8 mouse cellular contexts compared by ENCODE assay signal in the genomic region with DNA sequence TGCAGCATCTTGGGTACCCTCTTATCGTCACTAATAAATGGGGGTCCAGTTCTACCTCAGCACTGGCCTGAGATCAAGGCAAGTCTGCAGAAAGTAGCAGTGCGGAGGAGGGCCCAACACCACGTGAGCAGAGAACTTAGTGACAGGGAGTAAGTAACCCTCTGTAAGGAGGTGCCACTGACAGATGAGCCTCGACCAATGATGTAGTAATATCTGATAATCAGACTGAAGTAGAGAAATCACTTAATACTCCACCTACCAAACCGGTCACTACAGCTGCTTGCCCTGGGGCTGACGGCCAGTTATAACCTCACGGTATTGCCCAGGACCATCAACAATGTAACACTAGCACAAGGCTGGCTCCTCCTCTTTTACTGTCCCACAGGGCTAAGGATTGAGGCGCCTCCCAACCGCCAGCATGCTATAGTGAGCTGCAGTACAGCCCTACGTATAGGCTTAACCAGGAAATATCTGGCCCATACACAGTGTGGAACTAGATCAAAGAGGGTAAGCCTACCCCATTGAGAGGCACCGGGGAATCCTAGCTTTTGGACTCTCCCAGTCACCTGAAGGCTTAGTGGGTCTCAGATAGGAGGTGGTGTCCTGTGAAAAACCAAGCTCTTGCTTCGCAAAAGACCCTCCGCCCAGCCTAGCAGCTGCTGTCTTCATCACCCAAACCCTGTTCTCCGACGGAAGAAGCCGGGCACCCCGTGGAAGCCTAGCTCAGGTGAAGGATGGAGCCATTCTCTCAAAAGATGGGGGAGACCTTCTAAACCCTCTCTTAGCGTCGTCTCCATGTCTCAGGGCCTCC. TPM values are rescaled to one million over a fixed set of nuclear protein-coding genes. Genes with fewer than 3 reads are reported as not detected.
DNase-seq lines count a peak whose midpoint lies in the region; ATAC-seq and TF ChIP-seq lines count a peak whose summit lies in the region.

No protein-coding gene starts in this region.

- H3K4me1 ChIP-seq in bone marrow, adult 2 months (ENCODE audit: control insufficient read depth, insufficient read depth, low read length) = no peaks in the 10 kb centered on the region

- DNase-seq in layer of hippocampus, adult 2 months (ENCODE audit: low spot score in 2 of 2) = no peak
- DNase-seq in layer of hippocampus, postnatal 36 days = no peak
- DNase-seq in mesoderm, embryonic 11.5 days (ENCODE audit: low read depth, low spot score) = peak; percentile 14
- DNase-seq in right cerebral cortex, postnatal 36 days (ENCODE audit: low spot score in 2 of 2) = no peak
- DNase-seq in left cerebral cortex, postnatal 36 days (ENCODE audit: low spot score in 2 of 2) = no peak

- no peak for TF ChIP-seq POLR2A in bone marrow, adult 2 months (IDR thresholded peaks at IDR 0.05; ENCODE audit: borderline replicate concordance, control insufficient read depth, low read depth, low read length)

- intact Hi-C loops in left cerebral cortex, postnatal 36 days (cut with DNase I) = no loop called here

- 29% methylated on average over 19 of the region's 19 CpGs for WGBS in bone marrow, adult 2 months

- H3K4me3 ChIP-seq in layer of hippocampus, adult 2 months = peak overlapping the region; percentile 79
- peak overlapping the region; percentile 95 for H3K4me3 ChIP-seq in bone marrow, adult 2 months (replicated peaks; ENCODE audit: control insufficient read depth, low read depth, low read length)

- no peak for TF ChIP-seq CTCF in layer of hippocampus, adult 2 months (conservative IDR thresholded peaks at IDR 0.05)
- no peak for TF ChIP-seq CTCF in bone marrow, adult 2 months (IDR thresholded peaks at IDR 0.05; ENCODE audit: control insufficient read depth, insufficient read depth, low read length)

- peak overlapping the region; percentile 80; the same call in 1 of the 2 replicates for H3K27ac ChIP-seq in layer of hippocampus, adult 2 months
- H3K27ac ChIP-seq in bone marrow, adult 2 months (ENCODE audit: control insufficient read depth, insufficient read depth, low read depth, low read length, poor library complexity) = peak overlapping the region; percentile 99

- peak; percentile 31; the same call in 1 of the 2 replicates for ATAC-seq in granulocyte monocyte progenitor cell, adult 5-6 weeks (replicated peaks; ENCODE audit: poor library complexity, severe bottlenecking)
- ATAC-seq in inflammation-experienced regulatory T-cells, adult 6 months = no peak

RNA-seq across cellular contexts. Expression of a gene that starts 1.1 kb away (rescaled TPM):
- 10 to 100 TPM; 10.3 to 11.2 TPM for total RNA-seq in layer of hippocampus, adult 2 months (2021)
- total RNA-seq in layer of hippocampus, postnatal 36 days (2021) = 10 to 100 TPM; 11.6 to 12.8 TPM
- polyA plus RNA-seq in bone marrow, adult 2 months (2011; ENCODE audit: insufficient read depth, insufficient read length, low replicate concordance, missing spikeins) = 18.6 and 19.8 TPM in 2 replicates
- total RNA-seq in granulocyte monocyte progenitor cell, adult 5-6 weeks (2014; fragmentation: Nextera tagmentation) = 15.1 and 23.6 TPM in 2 replicates
- total RNA-seq in granulocyte monocyte progenitor cell, adult 5-6 weeks (2017) = 9.7 and 10.1 TPM in 2 replicates
- 10 to 100 TPM; 11.0 to 17.4 (median 13.2) TPM for polyA plus RNA-seq in inflammation-experienced regulatory T-cells, adult 6 months (2017; shearing (Covaris generic))
- total RNA-seq in left cerebral cortex, postnatal 36 days (2021) = 10 to 100 TPM; 11.7 to 13.8 TPM

RNA-seq across cellular contexts. Expression of a gene that starts 30.3 kb away (rescaled TPM):
- 10 to 100 TPM; 24.2 to 28.7 TPM for total RNA-seq in layer of hippocampus, adult 2 months (2021)
- total RNA-seq in layer of hippocampus, postnatal 36 days (2021) = 10 to 100 TPM; 24.0 to 25.0 TPM
- polyA plus RNA-seq in bone marrow, adult 2 months (2011; ENCODE audit: insufficient read depth, insufficient read length, low replicate concordance, missing spikeins) = 5.4 and 11.0 TPM in 2 replicates
- total RNA-seq in granulocyte monocyte progenitor cell, adult 5-6 weeks (2014; fragmentation: Nextera tagmentation) = 10.8 and 15.3 TPM in 2 replicates
- total RNA-seq in granulocyte monocyte progenitor cell, adult 5-6 weeks (2017) = 14.8 and 21.1 TPM in 2 replicates
- polyA plus RNA-seq in inflammation-experienced regulatory T-cells, adult 6 months (2017; shearing (Covaris generic)) = 1 to 10 TPM; 3.0 to 5.2 (median 4.1) TPM
- total RNA-seq in left cerebral cortex, postnatal 36 days (2021) = 10 to 100 TPM; 27.5 to 33.5 TPM

RNA-seq across cellular contexts. Expression of a gene that starts 30.5 kb away (rescaled TPM):
- total RNA-seq in layer of hippocampus, adult 2 months (2021) = 1 to 10 TPM; 5.4 to 6.1 TPM
- total RNA-seq in layer of hippocampus, postnatal 36 days (2021) = 1 to 10 TPM; 3.9 to 4.4 TPM
- polyA plus RNA-seq in bone marrow, adult 2 months (2011; ENCODE audit: insufficient read depth, insufficient read length, low replicate concordance, missing spikeins) = 80.1 and 97.0 TPM in 2 replicates
- total RNA-seq in granulocyte monocyte progenitor cell, adult 5-6 weeks (2014; fragmentation: Nextera tagmentation) = 204 and 312 TPM in 2 replicates
- total RNA-seq in granulocyte monocyte progenitor cell, adult 5-6 weeks (2017) = 119 and 155 TPM in 2 replicates
- polyA plus RNA-seq in inflammation-experienced regulatory T-cells, adult 6 months (2017; shearing (Covaris generic)) = 100 to 1,000 TPM; 311 to 463 (median 342) TPM
- total RNA-seq in left cerebral cortex, postnatal 36 days (2021) = 1 to 10 TPM; 4.5 to 5.7 TPM

Comparison
In these comparisons a context has a peak if more than half of its experiments do, and no peak if none do; other contexts are left out.
1. RNA of a gene that starts 30.5 kb away (total RNA-seq): 119 to 312 TPM in granulocyte monocyte progenitor cell, adult 5-6 weeks; 5.4 to 6.1 TPM in layer of hippocampus, adult 2 months, 4.5 to 5.7 TPM in left cerebral cortex, postnatal 36 days and 3.9 to 4.4 TPM in layer of hippocampus, postnatal 36 days; every median in the first group is over 10 times any median in the second.